Mouse (Mus musculus) cerebellum, postnatal 25 days (tissue): Measurements from ENCODE around the gene B9d2.
A peak's percentile ranks its signal among the peaks of the same experiment; 100 is the strongest.

Experiments
- DNase-seq, 2 experiments: peaks; one replicate each; pipeline ENCODE4 v3.0.0; 2021; ENCODE audit warnings: mixed read lengths in 2 of 2

B9d2 gene

DNA sequence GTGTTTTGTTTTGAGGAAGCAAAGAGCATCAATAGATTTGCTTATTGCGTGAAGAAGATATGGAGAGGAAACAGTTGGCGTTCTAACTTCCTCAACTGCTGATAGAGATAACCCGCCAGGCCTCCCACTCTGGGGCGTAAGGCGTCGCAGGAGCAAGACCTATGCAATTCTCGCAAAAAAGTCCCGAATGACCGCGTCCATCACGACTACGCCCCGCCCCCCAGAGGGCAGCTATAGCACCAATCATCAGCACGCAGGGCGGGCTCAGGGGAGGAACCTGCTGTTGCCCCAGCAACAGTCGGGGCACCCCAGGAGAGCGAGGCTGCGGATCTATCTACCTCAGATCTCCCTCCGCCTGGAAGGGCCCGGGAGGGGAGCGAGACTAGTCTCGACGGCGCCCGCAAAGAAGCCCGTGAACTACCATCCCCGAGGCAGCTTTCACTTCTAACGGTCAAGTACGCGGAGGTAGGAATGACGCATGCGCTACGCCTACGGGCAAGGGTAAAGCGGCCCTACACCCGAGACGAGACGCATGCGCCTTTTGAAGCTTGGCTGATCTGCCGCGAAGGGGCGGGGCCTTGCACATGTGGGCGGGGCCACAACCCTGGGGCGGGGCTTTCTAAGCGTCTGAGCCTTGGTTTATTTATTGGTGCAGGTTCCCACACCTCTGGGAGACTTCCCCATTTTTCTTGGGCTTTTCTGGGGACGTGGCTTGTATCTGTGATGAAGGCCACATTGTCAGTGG lies at the start of gene B9d2:
Gene B9d2, plus strand, starts transcription at position 267 of the 745 bp plus-strand sequence.
- peak; percentile 94 to 95 for DNase-seq

DNA sequence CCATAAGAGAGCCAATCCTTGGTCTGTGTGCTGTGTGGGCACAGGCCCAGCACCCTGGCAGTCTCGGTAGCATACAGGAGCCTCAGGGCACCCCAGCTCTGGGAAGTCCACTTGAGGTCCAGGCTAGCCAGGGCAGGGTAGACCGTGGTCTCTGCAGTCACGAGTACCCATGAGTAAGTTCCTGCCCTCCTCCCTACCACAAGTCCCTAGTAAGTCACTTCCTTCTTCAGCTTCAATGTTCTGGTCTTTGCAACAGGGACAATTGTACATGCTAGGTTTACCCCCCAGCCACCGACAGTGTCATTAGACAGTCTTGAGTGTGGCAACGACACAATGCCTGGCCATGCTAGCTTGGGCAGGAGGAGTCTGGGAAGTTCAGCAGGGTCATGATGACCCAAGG lies 47.9 kb upstream of the B9d2 start:
- no peak for DNase-seq

DNA sequence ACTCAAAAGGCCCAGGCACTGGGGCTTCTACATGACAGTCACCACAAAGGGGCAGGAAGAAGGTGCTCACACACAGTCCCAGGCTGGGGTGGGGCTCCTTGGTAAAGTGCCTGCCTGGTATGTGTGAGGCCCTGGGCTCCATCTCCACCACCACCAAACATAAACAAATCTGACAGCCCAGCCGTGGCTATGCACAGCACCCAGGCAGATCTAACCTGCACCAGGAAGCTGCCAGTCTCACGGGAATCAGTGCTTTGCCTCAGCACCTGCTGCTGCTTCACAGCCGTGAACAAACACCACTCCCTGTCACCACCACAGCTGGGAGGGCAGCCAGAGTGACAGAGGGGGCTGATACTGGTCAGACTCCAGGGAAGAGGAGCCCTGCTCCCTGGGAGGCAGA lies 44.2 kb upstream of the B9d2 start:
- DNase-seq: no peak

DNA sequence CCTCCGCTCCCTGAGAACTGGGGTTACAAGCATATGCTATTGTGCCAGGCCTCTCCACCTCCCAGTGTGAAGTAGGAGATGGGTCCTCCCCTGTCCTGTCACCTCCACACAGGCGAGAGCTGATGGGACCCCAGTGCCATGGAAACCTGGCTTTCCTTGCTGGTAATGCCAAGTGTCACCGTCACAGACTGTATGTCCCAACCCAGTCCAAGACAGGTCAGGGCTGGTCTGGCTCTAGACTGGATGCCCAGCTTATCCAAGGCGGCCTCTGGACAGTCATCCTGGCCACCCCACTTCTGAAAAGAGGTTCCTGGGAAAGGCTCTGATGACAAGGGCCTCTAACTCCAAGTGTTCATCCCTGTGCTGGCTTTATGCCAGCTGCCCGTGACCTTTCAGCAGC lies 43.5 kb upstream of the B9d2 start:
- no peak for DNase-seq

GRCm38 (mm10) chr7:25639754-25640153 lies 40.8 kb upstream of the B9d2 start:
- DNase-seq: peak; percentile 74

DNA sequence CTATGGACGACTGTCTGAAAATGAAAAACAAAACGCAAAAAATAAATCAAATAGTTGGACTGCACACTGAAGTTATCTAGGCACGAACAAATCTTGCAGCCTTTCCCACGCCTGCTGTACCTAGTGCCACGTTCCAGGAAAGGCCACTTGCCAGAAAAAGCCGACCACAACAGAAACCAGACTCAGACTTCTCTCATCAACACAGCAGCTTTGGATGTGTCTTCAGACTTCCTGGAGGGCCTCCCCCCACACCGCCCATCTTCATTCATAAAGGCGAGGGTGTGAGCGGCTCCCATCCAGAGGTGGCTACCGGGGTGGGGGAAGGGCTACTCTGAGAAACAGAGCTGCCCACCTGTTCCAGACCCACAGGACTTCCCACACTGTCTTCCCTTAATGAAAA lies 36.4 kb upstream of the B9d2 start:
- DNase-seq: no peak

DNA sequence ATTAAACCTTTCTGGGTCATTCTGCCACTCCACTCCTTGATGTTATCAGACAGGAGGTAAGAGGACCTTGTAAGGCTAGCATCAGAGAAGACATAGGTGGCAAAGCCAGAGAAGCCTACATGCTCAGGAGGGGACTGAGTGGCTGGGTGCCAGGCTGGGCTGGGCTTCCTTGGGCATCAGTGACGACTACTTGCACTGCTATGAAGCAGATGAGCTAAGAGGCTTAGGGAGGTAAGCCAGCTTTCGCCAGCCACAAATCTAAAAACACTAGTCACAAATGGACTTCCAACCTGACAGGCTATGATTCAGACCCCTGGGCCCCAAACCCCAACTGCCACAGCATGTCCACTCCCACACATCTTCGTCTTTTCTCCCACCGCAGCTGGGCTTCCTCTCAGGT lies 35.9 kb upstream of the B9d2 start:
- DNase-seq: peak in 1 of 2 experiments; percentile 61

GRCm38 (mm10) chr7:25645074-25645473 lies 35.5 kb upstream of the B9d2 start:
- peak in 1 of 2 experiments; percentile 44 for DNase-seq

- no peak for DNase-seq
These were observed 32.9 kb upstream of the B9d2 start for GRCm38 (mm10) chr7:25647574-25648123.

DNA sequence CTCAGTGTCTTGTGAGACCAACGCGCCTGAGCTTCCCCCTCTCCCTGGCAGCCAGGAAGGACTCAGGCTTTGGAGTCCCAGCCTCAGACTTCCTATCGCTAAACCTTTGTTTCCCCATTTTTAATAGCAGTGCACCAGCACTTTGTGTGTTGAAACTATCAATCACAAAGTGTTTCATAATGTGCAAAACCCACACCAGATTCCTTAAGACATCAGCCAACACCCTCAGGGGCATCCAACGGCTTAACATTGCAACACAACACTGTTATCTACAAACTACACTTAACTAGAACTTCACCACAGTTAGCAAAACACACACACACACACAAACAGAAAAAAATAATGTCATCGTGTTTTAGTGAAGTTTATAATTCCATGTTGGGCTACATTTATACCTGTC lies 30.7 kb upstream of the B9d2 start:
- DNase-seq: no peak

GRCm38 (mm10) chr7:25651281-25651680 lies 29.3 kb upstream of the B9d2 start:
- peak; percentile 47 to 51 for DNase-seq

GRCm38 (mm10) chr7:25652244-25652759 lies 28.3 kb upstream of the B9d2 start:
- DNase-seq: no peak

DNA sequence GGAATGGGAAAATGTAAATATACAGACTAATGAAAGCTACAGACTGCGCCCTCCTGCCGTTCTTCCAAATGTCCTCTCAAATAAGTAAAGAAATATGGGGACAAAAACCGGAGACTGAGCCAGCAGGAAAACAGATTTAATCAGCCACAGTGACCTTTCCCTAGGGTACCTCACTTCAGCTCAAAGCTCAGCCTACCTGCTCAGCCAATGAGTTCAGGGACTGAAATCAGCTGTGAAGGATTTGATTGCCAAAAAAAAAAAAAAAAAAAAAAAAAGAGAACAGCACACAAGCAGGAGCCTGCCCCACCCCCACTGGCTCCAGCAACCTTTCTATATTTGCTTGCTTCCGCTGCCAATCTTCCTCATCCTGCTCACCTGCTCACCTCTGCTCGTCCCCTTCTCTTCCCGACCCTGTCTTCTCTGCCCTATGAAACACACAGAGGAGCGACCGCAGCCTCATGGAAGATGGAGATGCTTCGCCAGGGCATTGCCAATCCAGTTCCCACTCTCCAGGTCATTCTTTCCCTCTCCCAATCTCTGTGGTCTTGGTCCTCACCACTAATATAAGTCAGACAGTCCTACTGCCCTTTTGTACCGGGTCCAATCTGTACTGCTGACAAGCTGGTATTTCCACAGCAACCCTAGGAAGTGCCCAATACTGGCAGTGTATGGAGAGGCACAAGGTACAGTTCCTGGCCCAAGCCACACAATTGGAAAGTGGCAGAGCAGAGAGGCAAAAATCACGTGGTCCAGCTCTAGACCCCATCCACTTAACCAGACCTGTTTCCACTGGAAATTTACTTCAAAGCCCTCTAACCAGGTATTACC lies 24.8 kb upstream of the B9d2 start:
- DNase-seq: peak; percentile 79 to 86

DNA sequence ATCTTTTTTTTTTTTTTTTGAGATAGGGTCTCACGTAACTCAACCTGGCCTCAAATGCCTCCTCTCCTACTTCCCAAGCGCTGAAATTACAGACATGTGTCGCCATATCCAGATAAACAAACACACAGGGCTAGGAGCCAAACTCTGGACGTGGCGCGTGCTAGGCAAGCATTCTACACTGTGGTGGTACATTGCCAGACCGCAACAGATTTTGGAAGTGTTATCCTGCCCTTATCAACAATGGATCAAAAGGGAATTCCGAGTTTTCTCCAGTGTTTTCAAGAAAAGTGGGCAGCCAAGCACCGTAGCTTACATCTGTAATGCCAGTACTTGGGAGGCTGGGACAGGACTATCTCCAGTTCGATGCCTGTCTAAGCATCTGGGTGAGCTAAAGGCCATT lies 22.8 kb upstream of the B9d2 start:
- no peak for DNase-seq

DNA sequence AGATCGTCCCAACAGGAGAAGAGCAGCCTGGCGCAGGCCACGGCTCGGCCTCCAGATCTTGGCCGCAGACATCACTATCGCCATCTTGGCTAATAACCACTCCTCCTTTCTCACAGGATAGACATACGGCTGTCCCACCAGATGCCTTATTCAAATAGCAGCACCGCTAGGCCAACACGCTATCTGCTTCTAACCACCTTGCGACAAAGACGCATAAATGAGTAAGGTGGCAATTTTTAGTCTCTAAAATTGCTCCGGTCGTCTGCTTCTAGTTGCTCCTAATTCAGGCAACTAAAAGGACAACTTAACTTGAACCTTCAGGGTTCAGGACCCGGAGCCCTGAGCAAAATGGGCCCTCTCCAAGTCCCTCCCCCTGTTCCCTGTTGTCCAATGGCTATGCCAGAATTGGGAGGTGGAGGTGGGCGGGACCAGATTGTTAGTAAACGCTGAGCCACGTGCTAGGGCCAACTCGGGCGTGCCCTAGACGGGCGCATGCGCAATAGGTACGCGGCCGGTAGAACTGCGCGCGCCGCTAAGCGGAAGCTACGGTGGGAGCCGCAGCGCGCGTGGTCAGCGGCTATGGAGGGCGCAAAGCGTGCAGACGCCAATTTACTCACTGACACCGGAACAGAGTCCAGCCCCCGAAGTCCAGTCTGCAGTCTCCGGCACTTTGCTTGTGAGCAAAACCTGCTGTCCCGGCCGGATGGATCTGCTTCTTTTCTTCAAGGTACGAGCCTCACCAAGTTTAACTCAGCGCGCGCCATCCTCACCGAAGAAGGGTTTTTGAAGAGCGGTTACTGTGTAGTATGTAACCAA lies 21.7 kb upstream of the B9d2 start, which contains the start of the genes Bckdha and Exosc5:
Gene Bckdha, minus strand, starts transcription at position 325 of the 816 bp plus-strand sequence.
Gene Exosc5, plus strand, starts transcription at position 508 of the 816 bp plus-strand sequence.
- peak; percentile 99 for DNase-seq

DNA sequence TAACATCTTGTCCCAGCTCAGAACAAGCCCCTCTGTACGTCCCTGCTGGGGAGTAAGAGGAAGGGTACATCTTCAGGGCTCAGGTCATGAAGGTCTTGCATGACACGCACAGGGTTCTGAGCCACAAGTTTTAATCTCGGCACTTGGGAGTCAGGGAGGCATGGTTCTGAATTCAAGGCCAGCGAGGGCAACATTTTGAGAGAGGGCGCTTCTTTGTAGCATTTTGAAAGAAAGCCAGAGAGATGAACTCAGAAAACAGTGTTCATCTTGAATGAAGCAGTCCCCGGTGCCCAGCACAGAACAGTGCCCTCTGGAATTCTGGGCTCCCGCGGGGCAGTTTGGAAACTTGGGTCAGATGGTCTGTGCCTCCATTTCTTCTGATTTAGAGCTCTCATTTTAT lies 14.2 kb upstream of the B9d2 start:
- no peak for DNase-seq

DNA sequence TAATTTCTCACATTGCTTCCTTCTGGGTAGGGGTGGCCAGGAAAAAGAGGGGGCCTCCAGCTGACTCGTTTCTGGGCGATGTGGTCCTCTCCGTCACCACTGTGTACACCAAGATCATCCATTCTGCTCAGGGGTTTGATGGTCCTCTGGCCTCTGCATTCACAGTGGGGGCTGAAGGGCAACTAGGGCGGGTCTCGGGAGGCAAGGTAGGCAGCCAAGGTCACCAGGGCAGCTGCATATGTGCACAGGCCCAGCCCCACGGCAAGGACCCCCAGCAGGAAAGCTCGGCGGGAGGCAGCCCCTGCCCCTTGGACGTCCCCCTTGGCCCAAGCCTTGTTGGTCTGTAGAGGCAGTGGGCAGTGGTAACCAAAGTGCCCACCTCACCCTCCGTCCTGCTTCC lies 11.4 kb upstream of the B9d2 start:
- no peak for DNase-seq

- DNase-seq: no peak
These were observed 10.9 kb upstream of the B9d2 start for GRCm38 (mm10) chr7:25669631-25670030.

GRCm38 (mm10) chr7:25670096-25670495 lies 10.5 kb upstream of the B9d2 start:
- no peak for DNase-seq

GRCm38 (mm10) chr7:25671686-25672085 lies 8.9 kb upstream of the B9d2 start:
- DNase-seq: no peak

- DNase-seq: no peak
These were observed 8.1 kb upstream of the B9d2 start for GRCm38 (mm10) chr7:25672442-25672841.

- no peak for DNase-seq
These were observed 6.3 kb upstream of the B9d2 start for GRCm38 (mm10) chr7:25674297-25674696.
